Mouse (Mus musculus) hindbrain, embryonic 11.5 days (tissue): Measurements from ENCODE around the gene Stx8. TPM values are rescaled to one million over a fixed set of nuclear protein-coding genes. Genes with fewer than 3 reads are reported as not detected.

Experiments
- ATAC-seq: fragments of 200-750 bp; cut with Nextera tagmentation; 2 replicates; pipeline ENCODE4 v1.8.0; 2017; ENCODE audit warnings: mild to moderate bottlenecking, moderate TSS enrichment, moderate library complexity; ENCODE audit not compliant: low FRiP score
- DNase-seq: peaks from one replicate; pipeline ENCODE4 v3.0.0-alpha.2; 2015; ENCODE audit warnings: low spot score
- H3K27ac ChIP-seq: fragments of 300-500 bp; sonication (generic); 2 replicates; pipeline ENCODE4 v1.5.1; 2014; ENCODE audit warnings: mild to moderate bottlenecking, low read depth, low read length
- H3K27me3 ChIP-seq: fragments of 300-500 bp; sonication (generic); 2 replicates; pipeline ENCODE4 v1.6.1; 2014; ENCODE audit warnings: mild to moderate bottlenecking, low read length, moderate library complexity, mixed read lengths; ENCODE audit not compliant: control insufficient read depth, insufficient read depth
- H3K36me3 ChIP-seq: fragments of 300-500 bp; sonication (generic); 2 replicates; pipeline ENCODE4 v1.6.1; 2014; ENCODE audit warnings: mild to moderate bottlenecking, low read length, moderate library complexity, mixed read lengths; ENCODE audit not compliant: control insufficient read depth, insufficient read depth
- H3K4me1 ChIP-seq: fragments of 300-500 bp; sonication (generic); replicated peaks from 2 replicates; pipeline ENCODE4 v1.6.1; 2014; ENCODE audit warnings: low read length, mixed read lengths; ENCODE audit not compliant: control insufficient read depth, insufficient read depth
- H3K4me2 ChIP-seq: fragments of 300-500 bp; sonication (generic); replicated peaks from 2 replicates; pipeline ENCODE4 v1.6.1; 2014; ENCODE audit warnings: mild to moderate bottlenecking, low read depth, low read length
- H3K4me3 ChIP-seq: fragments of 300-500 bp; sonication (generic); 2 replicates; pipeline ENCODE4 v1.5.1; 2014; ENCODE audit warnings: low read depth, low read length
- H3K9ac ChIP-seq: fragments of 300-500 bp; sonication (generic); 2 replicates; pipeline ENCODE4 v1.6.1; 2014; ENCODE audit warnings: low read depth, low read length
- H3K9me3 ChIP-seq: fragments of 300-500 bp; sonication (generic); 2 replicates; pipeline ENCODE4 v1.6.1; 2016; ENCODE audit warnings: low read length; ENCODE audit not compliant: control insufficient read depth
- WGBS: fragments of 180-500 bp; shearing (Covaris S2); extraction: QIAGEN DNeasy Blood & Tissue Kit; methylation state at CpG from one replicate; pipeline ENCODE4 v1.1.7; 2014; 5-methylcytosine and 5-hydroxymethylcytosine counted together
- polyA plus RNA-seq: library from polyadenylated mRNA; unstranded; fragments of >200 nt; fragmentation: Nextera tagmentation; extraction: Ambion mirVana; gene quantifications from 2 replicates; pipeline ENCODE4 v1.2.1, GENCODE M21; 2014

Stx8 gene
- polyA plus RNA-seq, 1 experiment from 2014 or later, result 63.0 TPM

DNA sequence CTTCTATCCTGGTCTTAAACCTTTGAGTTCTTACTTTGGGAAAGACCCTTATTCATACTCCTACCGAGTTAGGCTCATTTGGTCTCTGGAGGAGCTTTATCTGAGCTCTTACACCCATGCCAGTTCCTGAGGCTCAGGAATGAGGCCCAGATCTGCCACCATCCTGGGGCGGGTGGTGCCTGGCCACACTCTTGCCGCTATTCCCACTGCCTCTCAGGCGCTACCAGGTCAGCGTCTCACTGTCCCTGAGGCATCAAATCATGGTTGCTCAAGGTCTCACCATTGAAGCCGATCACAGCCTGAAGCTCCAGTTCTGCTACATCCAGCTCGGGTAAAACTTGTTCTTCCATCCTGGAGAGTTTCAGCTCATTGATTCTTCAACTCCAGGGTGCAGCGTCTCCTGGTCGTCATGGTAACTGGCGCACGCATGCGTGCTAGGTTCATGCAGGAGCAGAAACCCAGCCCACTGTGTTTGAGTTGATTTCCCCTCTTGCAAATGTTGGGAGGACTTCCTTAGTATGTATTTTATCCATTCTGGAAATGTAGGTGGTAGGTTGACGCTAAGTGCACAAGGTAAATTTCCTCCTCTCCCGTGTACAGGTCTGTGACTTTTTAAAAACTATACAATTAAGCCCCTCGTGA, 630 bp upstream of the Stx8 start, which contains the start of gene Cfap52:
TSS of gene Cfap52 (minus strand) at position 410 of the 642 bp plus-strand sequence.
- H3K9me3 ChIP-seq, result no peaks in the 10 kb centered on the region
- peak within 1 kb of the TSS; percentile 70 for H3K4me2 ChIP-seq
- H3K4me3 ChIP-seq, result peak within 1 kb of the TSS; percentile 63
- H3K36me3 ChIP-seq, result no peaks in the 10 kb centered on the region
- DNase-seq, result peak; percentile 91
- WGBS, result 11% methylated on average over 15 of the region's 15 CpGs
- peak; percentile 27; the same call in 1 of the 2 replicates for ATAC-seq
- H3K4me1 ChIP-seq, result no peaks in the 10 kb centered on the region
- H3K9ac ChIP-seq, result peak within 1 kb of the TSS; percentile 64
- no peaks in the 10 kb centered on the region for H3K27me3 ChIP-seq
- H3K27ac ChIP-seq, result no peak within 1 kb of the TSS

GRCm38 (mm10) chr11:67967831-67968230, 1.8 kb downstream of the Stx8 start:
- H3K4me3 ChIP-seq, result no peak overlapping the region
- DNase-seq (no peak), ATAC-seq (no peak)
- no peak overlapping the region for H3K4me2 ChIP-seq
- no peak overlapping the region for H3K9ac ChIP-seq
- WGBS, result 70% methylated on average over 11 of the region's 11 CpGs
- H3K36me3 ChIP-seq, result 0 out of 2 replicates have a peak, but pooled peaks cover 4% of the 10 kb centered on the region
- H3K9me3 ChIP-seq, result no peaks in the 10 kb centered on the region
- H3K27me3 ChIP-seq, result no peaks in the 10 kb centered on the region
- no peak overlapping the region for H3K27ac ChIP-seq
- H3K4me1 ChIP-seq, result no peaks in the 10 kb centered on the region

- WGBS, result 85% methylated on average over 1 of the region's 1 CpGs
- ATAC-seq, result no peak
Observed at GRCm38 (mm10) chr11:67972606-67973005, 6.6 kb downstream of the Stx8 start.

DNA sequence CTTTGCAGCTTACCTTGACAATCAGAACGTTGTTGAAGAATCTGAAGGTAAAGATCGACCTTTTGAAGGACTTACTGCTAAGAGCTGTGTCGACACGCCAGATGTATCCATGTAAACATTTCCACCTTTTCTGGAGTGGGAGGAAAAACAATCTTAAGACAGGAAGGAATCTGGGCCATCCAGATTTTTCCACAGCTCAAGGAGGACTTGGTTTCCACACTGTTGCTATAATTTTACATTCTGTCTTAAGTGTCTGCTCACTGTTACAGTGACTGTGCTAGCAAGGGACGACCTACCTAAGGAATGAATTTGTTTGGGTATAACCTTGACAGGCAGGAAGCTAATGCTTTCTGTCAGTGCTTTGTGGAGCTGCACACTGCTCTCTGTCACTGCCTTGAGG, 7.2 kb downstream of the Stx8 start:
- H3K27ac ChIP-seq, result no peak overlapping the region
- WGBS, result 88% methylated on average over 5 of the region's 5 CpGs

More at GRCm38 (mm10) chr11:67972606-67973005, 6.6 kb downstream of the Stx8 start:
- H3K4me1 ChIP-seq, result no peaks in the 10 kb centered on the region
- no peak for DNase-seq
- H3K27me3 ChIP-seq, result no peaks in the 10 kb centered on the region
- no peak overlapping the region for H3K4me2 ChIP-seq
- 0 out of 2 replicates have a peak, but pooled peaks cover 4% of the 10 kb centered on the region for H3K36me3 ChIP-seq
- no peaks in the 10 kb centered on the region for H3K9me3 ChIP-seq
- no peak overlapping the region for H3K4me3 ChIP-seq
- H3K27ac ChIP-seq, result no peak overlapping the region
- H3K9ac ChIP-seq, result no peak overlapping the region

DNA sequence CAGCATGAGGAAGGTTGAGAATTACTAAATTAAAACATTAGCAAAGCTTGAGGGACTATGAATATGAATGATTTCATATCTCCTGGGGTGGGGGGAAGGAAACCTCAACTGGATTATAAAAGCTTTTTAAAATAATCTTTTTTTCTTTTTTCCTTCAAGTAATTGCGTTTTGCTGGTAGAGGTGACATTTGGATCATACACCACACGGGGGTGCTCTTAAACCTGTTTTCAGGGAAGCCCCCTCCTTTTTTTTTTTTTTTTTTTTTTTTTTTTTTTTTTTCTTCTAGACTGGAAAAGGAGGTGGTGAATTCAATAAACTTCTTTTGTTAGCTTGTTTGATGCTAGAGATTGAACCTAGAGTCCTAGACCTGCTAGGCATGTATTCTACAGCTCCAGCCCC, 9.3 kb downstream of the Stx8 start:
- Histone ChIP-seq H3K9me3 (no peaks in the 10 kb centered on the region), H3K4me2 (no peak overlapping the region), H3K27me3 (no peaks in the 10 kb centered on the region), H3K36me3 (0 out of 2 replicates have a peak, but pooled peaks cover 4% of the 10 kb centered on the region), H3K9ac (no peak overlapping the region), H3K4me1 (no peaks in the 10 kb centered on the region), H3K4me3 (no peak overlapping the region), H3K27ac (no peak overlapping the region)
- DNase-seq (peak; percentile 71), ATAC-seq (no peak)
- WGBS, result 24% methylated on average over 2 of the region's 2 CpGs

More for the DNA sequence above, 7.2 kb downstream of the Stx8 start:
- Histone ChIP-seq H3K9me3 (no peaks in the 10 kb centered on the region), H3K9ac (no peak overlapping the region), H3K27me3 (no peaks in the 10 kb centered on the region), H3K36me3 (0 out of 2 replicates have a peak, but pooled peaks cover 4% of the 10 kb centered on the region), H3K4me3 (no peak overlapping the region), H3K4me2 (no peak overlapping the region), H3K4me1 (no peaks in the 10 kb centered on the region)
- ATAC-seq, result no peak
- DNase-seq, result no peak

DNA sequence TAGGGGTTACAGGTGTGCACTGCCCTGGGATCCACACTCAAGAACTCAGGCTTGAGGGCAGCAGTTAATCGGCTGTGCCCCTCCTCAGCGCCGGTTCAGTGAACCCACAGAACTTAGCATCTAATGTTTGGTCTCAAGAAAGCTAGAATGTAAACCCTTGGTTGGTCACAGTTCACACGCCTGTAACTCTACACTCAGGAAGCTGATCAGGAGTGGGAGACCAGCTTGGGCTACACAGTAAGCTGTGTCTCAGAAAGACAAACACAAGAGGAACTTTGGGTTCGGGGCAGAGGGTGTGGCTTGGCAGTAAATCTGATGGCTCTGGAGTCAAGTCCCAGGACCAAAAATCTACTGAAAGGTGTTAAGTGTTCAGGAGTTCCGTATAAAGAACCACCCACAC, 17.6 kb downstream of the Stx8 start:
- Histone ChIP-seq H3K36me3 (no peaks in the 10 kb centered on the region), H3K4me2 (no peak overlapping the region), H3K27ac (no peak overlapping the region), H3K27me3 (no peaks in the 10 kb centered on the region), H3K4me1 (no peaks in the 10 kb centered on the region), H3K9ac (no peak overlapping the region), H3K9me3 (no peaks in the 10 kb centered on the region), H3K4me3 (no peak overlapping the region)
- ATAC-seq (no peak), DNase-seq (no peak)
- WGBS, result 95% methylated on average over 6 of the region's 6 CpGs

DNA sequence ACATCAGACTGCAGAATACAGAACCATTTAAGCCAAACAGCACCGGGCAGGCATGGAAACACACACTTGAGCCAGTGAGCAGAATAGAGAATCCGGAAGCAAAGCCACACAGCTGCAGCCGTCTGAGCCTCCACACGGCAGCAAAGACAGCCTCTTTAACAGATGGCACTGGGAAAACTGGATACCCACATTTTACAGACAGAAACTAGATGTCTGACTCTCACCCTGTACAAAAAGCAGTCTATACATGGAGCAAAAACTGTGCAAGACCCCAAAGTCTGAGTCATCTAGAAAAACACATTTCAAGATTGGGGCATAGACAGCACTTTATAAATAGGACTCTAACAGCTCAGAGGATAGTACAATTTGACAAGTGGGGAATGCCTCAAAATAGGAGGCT, 25.2 kb downstream of the Stx8 start:
- no peak for DNase-seq
- Histone ChIP-seq H3K9me3 (no peaks in the 10 kb centered on the region), H3K4me1 (no peaks in the 10 kb centered on the region), H3K4me3 (no peak overlapping the region), H3K36me3 (no peaks in the 10 kb centered on the region), H3K27ac (no peak overlapping the region), H3K4me2 (no peak overlapping the region), H3K9ac (no peak overlapping the region), H3K27me3 (no peaks in the 10 kb centered on the region)
- ATAC-seq, result no peak
- WGBS, result 84% methylated on average over 4 of the region's 4 CpGs

- Histone ChIP-seq H3K9me3 (no peaks in the 10 kb centered on the region), H3K36me3 (no peaks in the 10 kb centered on the region), H3K4me1 (no peaks in the 10 kb centered on the region), H3K27me3 (no peaks in the 10 kb centered on the region), H3K9ac (no peak overlapping the region), H3K4me3 (no peak overlapping the region), H3K27ac (no peak overlapping the region), H3K4me2 (no peak overlapping the region)
- no peak for DNase-seq
- ATAC-seq, result no peak
- WGBS, result 75% methylated on average over 4 of the region's 4 CpGs
Observed at GRCm38 (mm10) chr11:67995965-67996364, 30.0 kb downstream of the Stx8 start.

GRCm38 (mm10) chr11:67998905-67999304, 32.9 kb downstream of the Stx8 start:
- Histone ChIP-seq H3K9ac (no peak overlapping the region), H3K4me3 (no peak overlapping the region), H3K4me1 (no peaks in the 10 kb centered on the region), H3K27ac (no peak overlapping the region), H3K9me3 (no peaks in the 10 kb centered on the region), H3K4me2 (no peak overlapping the region), H3K36me3 (no peaks in the 10 kb centered on the region), H3K27me3 (no peaks in the 10 kb centered on the region)
- no peak for ATAC-seq
- 94% methylated on average over 3 of the region's 3 CpGs for WGBS
- DNase-seq, result no peak
